Mouse (Mus musculus) layer of hippocampus, postnatal 36 days (tissue): ENCODE measurements around the gene Erg. TPM values are rescaled to one million over a fixed set of nuclear protein-coding genes. Genes with fewer than 3 reads are reported as not detected.
A peak's percentile ranks its signal among the peaks of the same experiment; 100 is the strongest.

Source experiments
- DNase-seq, 2 experiments: peaks; one replicate each; pipeline ENCODE4 v3.0.0; 2022
- total RNA-seq, 2 experiments: library from RNA; stranded (reverse); gene quantifications; 2 replicates each; pipeline ENCODE4 v1.2.3; 2021

Gene Erg
- total RNA-seq, 2 experiments from 2014 or later, result 3.2 to 3.6 TPM

DNA sequence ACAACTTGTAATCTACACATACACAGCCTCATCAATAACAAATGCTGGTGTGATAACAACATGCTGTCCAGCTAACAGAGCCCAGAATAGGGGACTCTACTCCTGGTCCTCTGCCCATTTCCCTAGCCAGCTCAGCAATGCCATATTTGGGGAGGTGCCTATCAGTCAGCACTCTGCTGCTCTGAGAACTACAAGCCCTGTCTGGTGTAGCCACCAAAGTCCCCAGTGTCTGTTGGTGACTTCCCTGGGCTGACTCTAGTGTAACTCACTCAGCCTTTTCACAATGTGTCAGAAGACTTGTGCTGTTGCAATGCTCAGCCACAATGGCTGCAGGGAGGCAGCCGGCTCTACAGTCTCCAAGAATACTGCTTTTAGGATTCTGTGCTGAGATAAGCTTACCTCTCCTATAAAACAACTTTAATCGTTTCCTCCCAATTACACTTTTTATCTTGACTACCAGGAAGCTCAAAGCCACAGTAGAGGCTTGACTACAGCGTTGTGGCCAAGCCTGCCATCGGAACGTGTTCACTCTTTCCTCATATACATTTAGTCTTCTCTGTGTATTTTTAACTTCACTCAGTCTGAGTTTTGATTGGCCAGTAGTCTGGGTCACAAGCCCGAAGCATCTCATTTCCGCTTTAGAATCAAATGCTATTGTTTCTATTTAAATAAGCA, 201.0 kb downstream of the Erg start:
- DNase-seq, result no peak

GRCm38 (mm10) chr16:95384590-95385148, 201.7 kb downstream of the Erg start:
- no peak for DNase-seq

GRCm38 (mm10) chr16:95382251-95382650, 204.1 kb downstream of the Erg start:
- no peak for DNase-seq

DNA sequence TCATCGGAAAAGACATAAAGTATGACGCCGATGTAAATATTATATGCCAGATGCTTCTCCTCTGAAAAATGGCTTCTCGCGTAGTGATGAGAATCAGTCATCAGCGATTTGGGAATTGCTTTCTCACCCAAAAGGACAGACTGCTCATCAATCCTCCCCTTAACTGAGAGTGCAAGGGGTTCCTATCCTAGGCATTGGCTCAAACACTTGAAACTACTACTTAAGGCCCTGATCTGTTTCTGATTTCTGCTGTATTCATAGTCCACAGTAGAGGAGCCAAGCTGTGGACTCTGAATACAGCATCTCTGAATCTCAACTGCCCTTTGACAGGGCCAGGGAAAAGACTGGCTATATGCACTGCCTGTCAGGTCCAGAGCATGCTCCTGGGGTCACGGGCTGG, 209.6 kb downstream of the Erg start:
- no peak for DNase-seq

DNA sequence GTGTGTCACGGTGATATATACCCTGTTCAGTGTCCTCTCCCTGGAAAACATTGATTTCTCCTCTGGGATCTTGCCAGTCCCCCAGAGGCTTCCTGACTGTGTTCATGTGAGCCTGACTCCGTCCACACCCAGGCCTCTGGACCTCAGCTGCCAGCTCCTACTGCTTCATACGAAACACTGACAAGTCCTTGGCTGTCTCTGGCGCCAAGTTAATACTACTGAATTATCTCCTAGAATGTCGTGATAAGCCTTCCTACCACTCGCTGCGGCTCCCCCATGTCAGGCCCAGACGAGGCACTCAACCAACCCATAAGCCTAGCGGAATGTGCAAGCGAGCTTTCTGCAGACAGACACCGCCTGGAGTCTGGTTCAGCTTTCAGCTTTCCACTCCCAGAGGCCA, 210.0 kb downstream of the Erg start:
- no peak for DNase-seq

GRCm38 (mm10) chr16:95374646-95375045, 211.7 kb downstream of the Erg start:
- DNase-seq, result no peak

DNA sequence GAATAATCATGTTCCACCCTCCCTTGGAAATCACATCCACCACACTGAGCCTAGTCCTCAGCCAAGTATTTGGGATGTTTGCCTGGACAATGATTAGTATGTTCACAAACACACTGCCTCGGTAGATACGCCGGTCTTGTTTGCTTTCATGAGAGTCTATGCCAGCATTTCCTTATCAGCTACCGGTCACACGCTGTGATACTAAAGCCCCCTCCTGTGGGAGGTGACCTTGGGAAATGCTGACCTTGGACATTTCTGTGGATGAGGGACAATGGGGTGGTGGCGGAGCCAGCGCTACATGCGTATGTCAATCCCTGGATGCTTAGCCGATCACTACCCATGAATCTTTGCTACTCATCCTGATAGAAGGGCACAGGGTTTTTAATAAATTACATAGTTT, 213.4 kb downstream of the Erg start:
- no peak for DNase-seq

DNA sequence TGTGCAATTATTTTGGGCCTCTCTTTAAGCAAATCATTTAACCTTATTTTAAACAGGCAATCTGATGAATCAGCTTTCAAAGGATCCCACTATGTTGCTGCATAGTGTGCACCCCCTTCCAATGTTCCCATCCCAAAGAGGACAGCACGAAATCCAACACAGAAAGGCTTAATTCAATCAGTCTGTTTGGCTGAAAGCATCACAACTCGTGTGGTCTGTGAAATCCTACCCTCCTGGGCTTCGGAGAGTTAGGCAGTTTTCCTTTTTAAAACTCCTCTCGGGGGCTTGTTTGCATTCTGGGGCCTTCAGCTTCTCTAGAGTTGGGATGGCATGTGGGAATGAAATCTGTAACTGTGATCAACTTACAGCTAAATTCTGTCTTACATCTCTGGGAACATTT, 214.7 kb downstream of the Erg start:
- no peak for DNase-seq

- DNase-seq, result no peak
Observed at GRCm38 (mm10) chr16:95366989-95367765, 219.2 kb downstream of the Erg start.

DNA sequence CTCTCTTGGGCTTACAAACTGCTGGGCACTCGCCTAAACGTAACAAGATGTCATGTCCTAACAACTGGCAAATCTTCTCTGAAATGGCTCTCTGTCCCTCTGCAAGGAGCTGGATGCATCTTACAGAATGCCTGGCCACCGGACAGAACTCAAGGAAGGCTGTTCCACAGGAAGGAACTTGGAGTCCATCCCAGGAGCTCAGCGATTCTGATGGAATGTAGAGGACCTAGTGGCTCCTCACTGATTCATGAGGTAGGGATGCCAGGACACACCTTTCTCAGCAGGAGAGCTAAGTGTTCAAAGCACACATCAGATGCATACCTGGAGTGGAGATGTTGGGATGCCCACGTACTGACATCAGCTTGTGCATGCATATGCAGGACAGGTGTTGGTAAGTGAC, 221.2 kb downstream of the Erg start:
- DNase-seq, result no peak

DNA sequence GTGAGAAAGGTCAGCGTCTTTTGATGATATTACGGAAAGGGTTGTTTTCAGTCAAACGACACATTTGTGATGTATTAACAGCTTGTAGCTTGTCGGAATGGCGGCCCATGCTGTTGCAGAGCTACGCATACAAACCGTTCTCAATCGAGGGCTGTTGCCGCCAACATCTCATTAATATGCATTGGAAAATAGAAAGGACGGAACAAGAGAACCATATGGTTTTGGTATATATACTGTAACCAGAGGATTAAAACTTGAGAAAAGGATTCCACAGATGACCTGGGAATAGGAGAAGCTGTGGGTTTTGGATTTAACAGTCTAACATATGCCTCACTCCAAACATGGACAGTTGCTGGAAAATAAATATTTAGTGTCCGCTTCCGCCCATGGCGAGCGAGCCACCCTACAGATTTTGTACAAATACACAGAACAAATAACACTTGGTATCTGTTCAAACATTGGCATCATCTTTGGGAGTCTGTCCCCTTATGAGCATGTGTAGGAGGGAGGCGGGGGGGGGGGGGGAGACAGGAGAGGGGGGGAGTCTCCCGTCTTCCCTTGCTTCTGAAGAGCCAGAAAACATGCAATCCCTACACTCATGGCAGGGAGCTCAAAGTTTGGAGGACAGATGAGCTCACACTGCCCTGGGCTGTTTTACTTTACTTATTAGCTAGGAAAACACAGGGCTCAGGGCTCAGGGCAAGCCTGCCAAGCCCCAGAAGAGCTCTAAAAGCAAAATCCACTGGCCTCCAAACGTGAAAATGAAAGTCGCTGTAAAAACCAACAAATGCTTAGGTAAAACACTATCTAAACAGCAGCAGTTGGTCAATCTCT, 222.5 kb downstream of the Erg start:
- peak in 1 of 2 experiments; percentile 15 for DNase-seq

DNA sequence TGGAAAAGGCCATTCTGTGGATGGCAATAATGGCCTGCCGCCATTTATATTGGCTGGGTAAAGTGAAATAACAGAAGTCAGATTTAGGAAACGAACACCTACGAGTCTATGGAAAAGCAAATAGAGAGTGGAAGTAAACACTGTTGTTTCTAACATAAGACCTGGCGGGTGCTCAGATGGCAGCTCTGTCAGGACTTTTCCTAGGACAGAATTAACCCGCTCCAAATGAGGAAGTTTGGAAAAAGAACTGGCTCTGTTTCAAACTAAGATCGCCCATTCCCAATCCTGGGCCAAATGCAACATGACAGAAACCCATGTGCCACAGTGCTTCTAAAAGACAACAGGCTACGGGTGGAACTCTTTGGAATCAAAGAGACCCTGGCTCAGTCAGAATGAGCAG, 224.4 kb downstream of the Erg start:
- no peak for DNase-seq

DNA sequence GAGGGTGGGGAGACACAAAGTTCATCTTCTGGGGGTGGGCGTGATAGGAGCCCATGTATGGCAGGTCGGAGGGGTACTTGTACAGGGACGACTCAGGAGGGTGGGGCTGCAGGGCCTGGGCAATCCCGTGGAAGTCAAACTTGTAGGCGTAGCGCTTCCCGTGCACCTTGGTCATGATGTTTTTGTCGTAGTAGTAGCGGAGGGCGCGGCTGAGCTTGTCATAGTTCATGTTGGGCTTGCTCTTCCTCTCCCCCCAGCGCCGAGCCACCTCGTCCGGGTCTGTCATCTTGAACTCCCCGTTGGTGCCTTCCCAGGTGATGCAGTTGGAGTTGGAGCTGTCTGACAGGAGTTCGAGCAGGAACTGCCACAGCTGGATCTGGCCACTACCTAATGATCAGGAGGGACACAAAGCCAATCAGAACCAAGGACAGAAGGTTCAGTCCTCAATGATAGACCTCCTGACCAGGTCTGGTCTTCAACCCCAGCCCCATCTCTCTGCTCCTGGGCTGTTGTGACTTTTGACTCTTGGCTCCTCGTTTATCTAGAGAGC, 225.4 kb downstream of the Erg start:
- DNase-seq, result no peak

DNA sequence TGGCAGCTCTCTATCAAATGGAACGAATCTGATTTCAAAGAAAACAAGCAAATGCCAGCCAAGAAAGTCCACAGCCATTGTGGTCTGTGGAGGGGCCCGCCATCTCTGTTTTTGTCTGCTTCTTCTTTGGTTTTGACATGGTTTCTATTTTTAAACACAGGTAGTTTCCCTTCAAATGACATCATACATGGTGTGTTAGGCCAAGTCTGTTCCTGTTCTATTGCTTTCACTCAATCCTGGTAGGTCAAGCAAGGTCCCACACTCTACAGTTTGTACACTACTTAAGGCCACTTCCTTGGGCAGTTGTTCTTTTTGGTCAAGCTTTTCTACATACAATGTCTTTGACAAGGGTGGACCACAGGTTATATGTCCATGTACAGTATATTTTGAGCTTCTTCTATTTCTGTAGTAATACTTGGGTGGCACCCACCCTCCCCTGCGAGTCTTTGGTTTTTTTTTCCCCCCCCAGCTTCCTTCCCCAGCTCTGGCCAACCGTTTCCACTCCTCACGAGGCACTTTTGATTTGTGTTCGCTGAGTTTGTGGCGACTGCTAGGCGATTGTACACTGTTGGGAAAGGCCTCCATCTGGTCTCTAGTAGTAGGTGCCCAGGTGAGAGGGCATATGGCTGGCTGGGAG, 226.1 kb downstream of the Erg start:
- DNase-seq, result no peak

DNA sequence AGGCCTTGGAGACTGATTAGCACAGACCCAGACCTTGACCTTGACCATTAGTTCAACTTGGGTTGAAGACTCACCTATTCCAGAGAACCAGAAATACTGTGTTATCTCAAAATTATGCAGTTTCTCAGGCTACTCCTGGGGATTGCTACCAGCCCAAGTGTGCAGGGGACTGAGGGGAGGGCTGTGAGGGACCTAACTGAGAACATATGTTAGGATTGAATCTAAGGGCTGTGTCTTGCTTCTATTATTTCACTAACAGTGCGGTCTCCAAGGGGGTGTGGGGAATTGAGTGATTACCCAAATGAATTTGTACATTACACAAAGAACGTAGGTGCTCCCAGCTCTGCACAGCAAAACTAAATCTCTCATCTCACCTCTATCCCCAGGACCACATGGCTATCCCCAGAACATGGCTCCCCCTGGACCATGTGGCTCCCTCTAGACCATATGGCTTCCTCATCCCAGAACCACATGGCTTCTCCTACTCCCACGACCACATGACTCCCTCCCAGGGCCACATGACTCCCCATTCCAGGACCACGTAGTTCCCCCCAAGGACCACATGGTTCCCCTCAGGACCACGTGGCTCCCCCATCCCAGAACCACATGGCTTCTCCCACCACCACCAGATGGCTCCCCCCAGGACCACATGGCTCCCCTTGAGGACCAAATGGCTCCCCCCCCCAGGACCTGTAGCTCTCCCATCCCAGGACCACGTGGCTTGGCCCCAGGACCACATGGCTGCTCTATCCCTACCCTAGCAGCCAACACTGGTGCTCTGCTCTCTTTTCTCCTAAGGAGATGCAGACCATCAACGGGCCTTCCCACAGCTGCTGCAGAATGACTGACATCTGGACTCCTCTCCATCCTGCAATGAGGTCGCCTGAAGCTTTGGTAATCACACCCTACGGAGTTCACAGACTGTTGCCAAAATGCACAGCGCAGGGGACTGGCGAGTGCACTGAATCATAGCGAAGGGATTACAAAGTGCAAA, 229.1 kb downstream of the Erg start:
- peak in 1 of 2 experiments; percentile 26 for DNase-seq

- no peak for DNase-seq
Observed at GRCm38 (mm10) chr16:95353838-95354237, 232.6 kb downstream of the Erg start.

DNA sequence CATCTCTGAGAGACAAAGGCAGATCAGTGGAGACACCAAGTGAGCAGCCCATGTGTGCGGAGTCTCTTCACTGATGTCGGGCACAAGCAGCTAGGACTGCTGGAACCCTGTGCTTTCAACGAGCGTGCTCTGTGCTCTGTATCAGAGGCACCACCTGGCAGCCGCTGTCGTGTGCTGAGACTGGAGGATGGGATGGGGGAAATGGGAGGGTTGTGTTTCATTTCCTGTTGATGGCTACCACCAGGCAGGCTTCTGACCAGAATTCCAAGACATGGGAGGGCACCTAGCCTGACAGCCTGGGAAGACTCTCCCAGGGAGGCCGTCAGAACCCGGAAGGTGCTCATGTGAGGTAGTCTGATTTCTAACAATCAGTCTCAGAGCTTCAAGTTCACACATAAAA, 234.1 kb downstream of the Erg start:
- no peak for DNase-seq

DNA sequence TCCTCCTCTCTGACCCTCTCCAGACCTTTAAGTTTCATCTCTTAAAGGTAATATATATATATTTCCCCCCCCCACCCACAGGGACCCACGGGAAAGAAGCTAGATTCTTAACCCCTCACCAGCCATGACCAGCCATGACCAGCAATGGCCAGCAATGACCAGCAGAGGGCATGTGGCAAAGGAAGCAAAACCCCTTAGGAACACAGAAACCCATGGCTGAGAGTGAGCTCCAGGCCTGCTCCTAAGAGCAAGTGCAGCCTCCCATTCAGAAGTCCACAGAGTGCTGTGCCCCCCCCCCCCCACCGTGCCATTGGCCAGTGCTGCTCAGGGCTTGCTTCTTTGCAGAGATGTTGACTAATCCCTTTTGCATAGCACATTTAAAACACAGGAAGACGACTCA, 235.9 kb downstream of the Erg start:
- DNase-seq, result peak in 1 of 2 experiments; percentile 38

- no peak for DNase-seq
Observed at GRCm38 (mm10) chr16:95349745-95350144, 236.6 kb downstream of the Erg start.

- DNase-seq, result no peak
Observed at GRCm38 (mm10) chr16:95349344-95349743, 237.0 kb downstream of the Erg start.

- DNase-seq, result no peak
Observed at GRCm38 (mm10) chr16:95348555-95348954, 237.8 kb downstream of the Erg start.
